Mouse (Mus musculus): ENCODE results near the gene Cenpt.

DNA sequence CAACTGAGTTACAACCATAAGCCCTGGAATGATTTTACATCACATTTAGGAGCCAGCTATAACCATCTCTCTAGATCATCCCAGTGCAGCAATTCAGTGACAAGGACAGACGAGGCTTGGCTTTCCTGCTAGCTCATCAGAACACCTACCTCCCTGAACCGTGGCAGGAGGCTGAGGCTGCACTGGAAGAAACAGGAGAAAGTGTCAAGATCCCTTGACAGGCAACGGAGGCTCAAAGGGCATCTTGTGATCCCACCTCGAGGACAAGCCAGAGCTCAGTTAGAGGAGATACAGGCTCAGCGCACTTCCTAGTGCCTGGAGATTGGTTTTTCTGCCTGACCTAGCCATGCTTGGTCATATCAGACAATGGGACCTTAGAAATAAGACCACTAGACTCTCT, 40.6 kb downstream of the Cenpt start:
- TF ChIP-seq CTCF (IDR thresholded peaks at IDR 0.05; ENCODE audit: low read depth, low read length): no peak
- TF ChIP-seq GATA1 (IDR thresholded peaks at IDR 0.05; ENCODE audit: borderline replicate concordance, low read length): no peak

All from G1E (cell line).